Mouse (Mus musculus) lung, adult 18-20 months (tissue): Measurements from ENCODE around the gene Gm21560.
"Not testable (repeated sequence)": the region's sequence is repeated elsewhere in the genome, so short reads cannot be mapped to it uniquely, and the experiment has no call there.

ENCODE experiments used
- DNase-seq, 2 experiments: peaks; one replicate each; pipeline ENCODE4 v3.0.0; 2022; ENCODE audit warnings: mixed read lengths in 2 of 2

Gene Gm21560

GRCm38 (mm10) chr14:6219192-6219591 lies at the start of gene Gm21560:
Gene Gm21560 (minus strand): TSS chr14:6219292.
- not testable (repeated sequence) for DNase-seq

GRCm38 (mm10) chr14:6163538-6163937 lies 55.6 kb downstream of the Gm21560 start:
- not testable (repeated sequence) for DNase-seq

GRCm38 (mm10) chr14:6161085-6161484 lies 58.0 kb downstream of the Gm21560 start:
- peak in 1 of 2 experiments; percentile 2 for DNase-seq
